Mouse (Mus musculus) heart, embryonic 16.5 days (tissue): ENCODE measurements at regions not wholly inside any gene's neighbourhood (a gene's known extent, or its start where the extent isn't known, plus 50 kb on each side); places are given as distances from the start of the nearest gene placed in this dataset.

Source experiments
- ATAC-seq: fragments of 200-750 bp; cut with Nextera tagmentation; replicated peaks from 2 replicates; pipeline ENCODE4 v1.8.0; 2017; ENCODE audit warnings: moderate number of reproducible peaks; ENCODE audit not compliant: insufficient read depth, low FRiP score; ENCODE audit errors: extremely low read depth
- H3K27ac ChIP-seq: fragments of 300-500 bp; sonication (generic); 2 replicates; pipeline ENCODE4 v1.5.1; 2014; ENCODE audit warnings: mild to moderate bottlenecking, low read length, control low read depth, moderate library complexity
- H3K27me3 ChIP-seq: fragments of 300-500 bp; sonication (generic); 2 replicates; pipeline ENCODE4 v1.6.1; 2014; ENCODE audit warnings: low read length, mixed read lengths; ENCODE audit not compliant: control insufficient read depth, insufficient read depth
- H3K36me3 ChIP-seq: fragments of 300-500 bp; sonication (generic); 2 replicates; pipeline ENCODE4 v1.6.1; 2014; ENCODE audit not compliant: control insufficient read depth, insufficient read depth
- H3K4me1 ChIP-seq: fragments of 300-500 bp; sonication (generic); 2 replicates; pipeline ENCODE4 v1.6.1; 2014; ENCODE audit warnings: low read length, mixed read lengths; ENCODE audit not compliant: control insufficient read depth, insufficient read depth
- H3K4me2 ChIP-seq: fragments of 300-500 bp; sonication (generic); 2 replicates; pipeline ENCODE4 v1.6.1; 2014; ENCODE audit warnings: low read depth, mild to moderate bottlenecking, control low read depth, low read length
- H3K4me3 ChIP-seq: fragments of 300-500 bp; sonication (generic); 2 replicates; pipeline ENCODE4 v1.5.1; 2014; ENCODE audit warnings: mild to moderate bottlenecking, control low read depth, low read length
- H3K9ac ChIP-seq: fragments of 300-500 bp; sonication (generic); 2 replicates; pipeline ENCODE4 v1.6.1; 2014; ENCODE audit warnings: low read length, control low read depth
- H3K9me3 ChIP-seq: fragments of 300-500 bp; sonication (generic); replicated peaks from 2 replicates; pipeline ENCODE4 v1.6.1; 2016; ENCODE audit warnings: low read length; ENCODE audit not compliant: control insufficient read depth
- WGBS: fragments of 180-500 bp; shearing (Covaris S2); extraction: QIAGEN DNeasy Blood & Tissue Kit; methylation state at CpG from one replicate; pipeline ENCODE4 v1.1.7; 2014; 5-methylcytosine and 5-hydroxymethylcytosine counted together

- no peaks in the 10 kb centered on the region for H3K9me3 ChIP-seq
- no peak overlapping the region for H3K9ac ChIP-seq
- H3K27ac ChIP-seq, result no peak overlapping the region
- H3K27me3 ChIP-seq, result no peaks in the 10 kb centered on the region
- no peak overlapping the region for H3K4me3 ChIP-seq
- H3K4me1 ChIP-seq, result peaks cover 19% of the 10 kb centered on the region
- no peak overlapping the region for H3K4me2 ChIP-seq
- no peak for ATAC-seq
- no peaks in the 10 kb centered on the region for H3K36me3 ChIP-seq
- WGBS, result 23% methylated on average over 6 of the region's 6 CpGs
Measured at GRCm38 (mm10) chr13:16716340-16716739, 704.7 kb downstream of the Inhba start.

- H3K36me3 ChIP-seq, result no peaks in the 10 kb centered on the region
- H3K4me2 ChIP-seq, result no peak overlapping the region
- no peak overlapping the region for H3K4me3 ChIP-seq
- no peak overlapping the region for H3K27ac ChIP-seq
- no peak for ATAC-seq
- no peaks in the 10 kb centered on the region for H3K9me3 ChIP-seq
- peaks cover 19% of the 10 kb centered on the region for H3K4me1 ChIP-seq
- H3K27me3 ChIP-seq, result no peaks in the 10 kb centered on the region
- WGBS, result 62% methylated on average over 5 of the region's 5 CpGs
- no peak overlapping the region for H3K9ac ChIP-seq
Measured at GRCm38 (mm10) chr13:16716796-16717749, 705.4 kb downstream of the Inhba start.

GRCm38 (mm10) chr13:16720090-16720489, 708.4 kb downstream of the Inhba start:
- WGBS, result 82% methylated on average over 2 of the region's 2 CpGs

DNA sequence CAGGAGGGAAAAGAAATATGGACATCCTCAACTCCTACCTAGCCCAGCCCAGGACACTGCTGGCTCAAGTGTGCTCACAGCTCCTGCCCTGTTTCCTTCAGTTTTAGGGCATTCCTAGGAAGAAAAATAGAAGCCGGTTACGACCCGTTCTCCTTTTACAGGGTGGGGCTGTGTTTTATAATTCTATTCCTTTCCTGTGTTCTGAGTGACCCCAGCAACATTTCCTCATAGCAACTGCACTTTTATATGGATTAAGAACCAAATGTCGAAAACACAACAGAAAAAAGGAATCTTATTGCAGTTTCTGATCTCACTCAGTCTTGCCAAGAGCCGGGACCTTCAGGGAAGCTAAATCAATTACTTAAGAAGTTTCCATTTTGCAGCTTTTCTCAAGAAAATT, 713.7 kb downstream of the Inhba start:
- H3K9me3 ChIP-seq, result no peaks in the 10 kb centered on the region
- 83% methylated on average over 5 of the region's 5 CpGs for WGBS
- no peaks in the 10 kb centered on the region for H3K36me3 ChIP-seq
- H3K4me3 ChIP-seq, result no peak overlapping the region
- no peaks in the 10 kb centered on the region for H3K27me3 ChIP-seq
- no peak overlapping the region for H3K27ac ChIP-seq
- no peaks in the 10 kb centered on the region for H3K4me1 ChIP-seq
- no peak overlapping the region for H3K9ac ChIP-seq
- no peak for ATAC-seq
- H3K4me2 ChIP-seq, result no peak overlapping the region

More at GRCm38 (mm10) chr13:16720090-16720489, 708.4 kb downstream of the Inhba start:
- ATAC-seq, result no peak
- Histone ChIP-seq H3K4me2 (no peak overlapping the region), H3K9ac (no peak overlapping the region), H3K36me3 (no peaks in the 10 kb centered on the region), H3K9me3 (no peaks in the 10 kb centered on the region), H3K4me1 (peaks cover 10% of the 10 kb centered on the region), H3K27me3 (no peaks in the 10 kb centered on the region), H3K27ac (no peak overlapping the region), H3K4me3 (no peak overlapping the region)

GRCm38 (mm10) chr13:16738313-16738712, 726.7 kb downstream of the Inhba start:
- Histone ChIP-seq H3K36me3 (no peaks in the 10 kb centered on the region), H3K27me3 (no peaks in the 10 kb centered on the region), H3K4me1 (no peaks in the 10 kb centered on the region), H3K27ac (no peak overlapping the region), H3K4me2 (no peak overlapping the region), H3K9ac (no peak overlapping the region), H3K4me3 (no peak overlapping the region), H3K9me3 (no peaks in the 10 kb centered on the region)
- no peak for ATAC-seq
- 75% methylated on average over 1 of the region's 1 CpGs for WGBS

DNA sequence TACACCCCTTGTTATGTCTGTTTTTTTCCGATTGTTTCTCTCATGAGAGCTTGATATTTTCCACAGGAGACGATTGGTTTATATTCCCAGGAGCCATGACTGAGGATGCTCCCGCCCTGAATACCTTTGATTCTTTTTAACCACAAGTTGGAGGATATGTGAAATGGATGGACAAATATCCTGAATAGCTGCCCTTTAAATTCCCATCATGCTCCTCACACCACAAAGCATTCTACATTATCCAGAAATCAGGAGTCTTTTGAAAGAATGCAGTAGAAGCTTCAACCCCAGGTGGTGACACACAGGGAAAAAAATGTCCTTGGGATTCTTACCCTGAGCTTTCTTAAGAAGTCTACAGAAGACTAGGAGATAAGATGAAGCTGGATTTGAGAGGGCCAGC, 727.9 kb downstream of the Inhba start:
- no peaks in the 10 kb centered on the region for H3K27me3 ChIP-seq
- H3K9me3 ChIP-seq, result no peaks in the 10 kb centered on the region
- no peak overlapping the region for H3K9ac ChIP-seq
- WGBS, result 76% methylated on average over 3 of the region's 3 CpGs
- no peak overlapping the region for H3K4me2 ChIP-seq
- no peak overlapping the region for H3K27ac ChIP-seq
- ATAC-seq, result no peak
- no peaks in the 10 kb centered on the region for H3K36me3 ChIP-seq
- H3K4me1 ChIP-seq, result no peaks in the 10 kb centered on the region
- no peak overlapping the region for H3K4me3 ChIP-seq

GRCm38 (mm10) chr13:16744237-16744636, 732.6 kb downstream of the Inhba start:
- no peak overlapping the region for H3K9ac ChIP-seq
- 87% methylated on average over 1 of the region's 1 CpGs for WGBS

DNA sequence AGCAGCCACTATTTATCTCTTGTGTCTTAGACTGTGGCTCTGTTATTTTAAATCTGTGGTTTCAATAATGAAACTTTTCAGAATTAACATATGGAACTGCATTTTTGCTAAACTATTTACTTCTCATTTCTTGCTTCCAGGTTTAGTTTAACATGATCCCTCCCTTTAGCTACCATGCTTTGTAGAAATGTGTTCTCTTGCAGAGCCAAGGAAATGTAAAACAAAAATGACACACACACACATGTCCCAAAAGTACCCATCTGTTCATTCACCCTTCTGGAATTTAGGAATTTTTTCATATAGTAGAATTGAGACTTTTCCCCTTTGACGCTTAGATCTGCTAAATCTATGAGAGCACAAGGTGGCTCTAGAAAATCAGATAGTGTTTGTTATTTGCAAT, 734.0 kb downstream of the Inhba start:
- no peaks in the 10 kb centered on the region for H3K4me1 ChIP-seq
- H3K4me3 ChIP-seq, result no peak overlapping the region
- H3K27me3 ChIP-seq, result no peaks in the 10 kb centered on the region
- no peaks in the 10 kb centered on the region for H3K36me3 ChIP-seq
- H3K9me3 ChIP-seq, result no peaks in the 10 kb centered on the region
- H3K27ac ChIP-seq, result no peak overlapping the region
- no peak for ATAC-seq
- no peak overlapping the region for H3K4me2 ChIP-seq
- no peak overlapping the region for H3K9ac ChIP-seq
- WGBS, result 83% methylated on average over 1 of the region's 1 CpGs

More at GRCm38 (mm10) chr13:16744237-16744636, 732.6 kb downstream of the Inhba start:
- H3K9me3 ChIP-seq, result no peaks in the 10 kb centered on the region
- no peak overlapping the region for H3K4me2 ChIP-seq
- H3K4me3 ChIP-seq, result no peak overlapping the region
- H3K27me3 ChIP-seq, result no peaks in the 10 kb centered on the region
- no peak for ATAC-seq
- no peaks in the 10 kb centered on the region for H3K36me3 ChIP-seq
- no peaks in the 10 kb centered on the region for H3K4me1 ChIP-seq
- no peak overlapping the region for H3K27ac ChIP-seq

GRCm38 (mm10) chr13:16746451-16746850, 734.8 kb downstream of the Inhba start:
- Histone ChIP-seq H3K9ac (no peak overlapping the region), H3K4me1 (no peaks in the 10 kb centered on the region), H3K4me2 (no peak overlapping the region), H3K4me3 (no peak overlapping the region), H3K27ac (no peak overlapping the region), H3K36me3 (no peaks in the 10 kb centered on the region), H3K27me3 (no peaks in the 10 kb centered on the region), H3K9me3 (no peaks in the 10 kb centered on the region)
- no peak for ATAC-seq
- WGBS, result 74% methylated on average over 1 of the region's 1 CpGs
